Mouse (Mus musculus): ENCODE results near the gene Hoxc11. TPM values are rescaled to one million over a fixed set of nuclear protein-coding genes. Genes with fewer than 3 reads are reported as not detected.

Gene Hoxc11
- total and polyA plus RNA-seq, 3 experiments, result not detected

DNA sequence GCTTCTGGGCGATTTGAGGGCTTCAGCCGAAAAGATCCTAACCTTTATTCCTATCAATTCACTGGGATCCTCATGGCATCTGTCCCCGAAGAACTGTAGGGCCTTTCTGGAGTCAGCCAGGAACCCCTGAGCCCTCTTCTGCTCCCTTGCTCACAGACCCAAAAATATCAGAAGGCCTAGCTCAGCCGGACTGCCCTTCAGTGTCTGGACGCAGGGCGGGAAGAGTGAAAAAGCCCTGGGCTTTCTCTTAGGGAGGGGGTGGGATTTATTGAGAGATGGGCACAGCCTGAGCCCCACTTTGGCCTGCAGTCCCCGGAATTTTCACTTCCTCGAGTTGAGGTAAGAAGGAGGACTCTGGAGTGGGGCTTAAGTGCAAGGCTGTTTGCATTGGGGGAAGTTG, 9.0 kb downstream of the Hoxc11 start:
- H3K79me2 ChIP-seq (ENCODE audit: control insufficient read depth, insufficient read depth, low read length, poor library complexity), result peaks cover 15% of the 10 kb centered on the region
- no peak overlapping the region for H3K27ac ChIP-seq (ENCODE audit: control insufficient read depth, low read depth, low read length)
- H3K9me3 ChIP-seq (replicated peaks; ENCODE audit: insufficient read depth, low read length), result no peaks in the 10 kb centered on the region
- H3K4me1 ChIP-seq (ENCODE audit: control insufficient read depth in 1 of 2, insufficient read depth in 2 of 2, low read length in 2 of 2), result peaks cover under 1 to 4% of the 10 kb centered on the region in 2 experiments; a peak in 1 of 4 replicates
- H3K27me3 ChIP-seq (ENCODE audit: control insufficient read depth in 1 of 2, insufficient read depth in 2 of 2, low read length in 2 of 2), result peaks cover 26 to 46% of the 10 kb centered on the region in 2 experiments
- no peak for TF ChIP-seq ETS1 (IDR thresholded peaks at IDR 0.05; ENCODE audit: low read depth, low read length)
- no peak for TF ChIP-seq ZMIZ1 (IDR thresholded peaks at IDR 0.05; ENCODE audit: low read depth, low read length)
- no peak for TF ChIP-seq POLR2AphosphoS5 (IDR thresholded peaks at IDR 0.05; ENCODE audit: borderline replicate concordance, low read depth, low read length)
- TF ChIP-seq CHD1 (IDR thresholded peaks at IDR 0.05; ENCODE audit: low read depth, low read length), result no peak
- no peak for TF ChIP-seq E2F4 (IDR thresholded peaks at IDR 0.05; ENCODE audit: borderline replicate concordance, low read depth, low read length)
- TF ChIP-seq TBP (IDR thresholded peaks at IDR 0.05; ENCODE audit: low read depth, low read length), result no peak
- no peak for TF ChIP-seq POLR2AphosphoS2 (IDR thresholded peaks at IDR 0.05; ENCODE audit: low read length)
- TF ChIP-seq SMC3 (IDR thresholded peaks at IDR 0.05; ENCODE audit: low read depth, low read length), result no peak
- TF ChIP-seq RCOR1 (IDR thresholded peaks at IDR 0.05; ENCODE audit: low read depth, low read length), result no peak
- no peak for TF ChIP-seq ELF1 (IDR thresholded peaks at IDR 0.05; ENCODE audit: low read depth, low read length)
- TF ChIP-seq UBTF (IDR thresholded peaks at IDR 0.05; ENCODE audit: borderline replicate concordance, insufficient read depth, low read depth, low read length), result no peak
- TF ChIP-seq RAD21 (IDR thresholded peaks at IDR 0.05; ENCODE audit: low read depth, low read length), result no peak
- TF ChIP-seq HCFC1 (IDR thresholded peaks at IDR 0.05; ENCODE audit: low read depth, low read length), result no peak
- no peak for TF ChIP-seq KAT2A (conservative IDR thresholded peaks at IDR 0.05; ENCODE audit: low read depth, low read length)
- no peak for TF ChIP-seq NRF1 (IDR thresholded peaks at IDR 0.05; ENCODE audit: insufficient read depth, low read depth, low read length, poor library complexity, severe bottlenecking)
- TF ChIP-seq MEF2A (IDR thresholded peaks at IDR 0.05; ENCODE audit: extremely low read depth, insufficient replicate concordance, low read depth, low read length, poor library complexity, severe bottlenecking), result no peak
- H3K36me3 ChIP-seq (ENCODE audit: control insufficient read depth in 1 of 2, insufficient read depth in 2 of 2, low read length in 2 of 2), result no peaks in the 10 kb centered on the region; a peak in 2 of 4 replicates
- H3K9ac ChIP-seq (ENCODE audit: control insufficient read depth, low read depth, low read length, poor library complexity, severe bottlenecking), result no peak overlapping the region
- no peak overlapping the region for H3K4me3 ChIP-seq (ENCODE audit: control insufficient read depth in 1 of 2, insufficient read depth in 1 of 2, low read depth in 2 of 2, low read length in 2 of 2)
- DNase-seq (ENCODE audit: low read depth, low spot score), result no peak

- Histone ChIP-seq H3K79me2 (ENCODE audit: control insufficient read depth, insufficient read depth, low read length, poor library complexity) (peaks cover 21% of the 10 kb centered on the region), H3K4me3 (ENCODE audit: control insufficient read depth in 1 of 2, insufficient read depth in 1 of 2, low read depth in 2 of 2, low read length in 2 of 2) (no peak overlapping the region), H3K9me3 (replicated peaks; ENCODE audit: insufficient read depth, low read length) (no peaks in the 10 kb centered on the region), H3K27ac (ENCODE audit: control insufficient read depth, low read depth, low read length) (no peak overlapping the region), H3K4me1 (ENCODE audit: control insufficient read depth in 1 of 2, insufficient read depth in 2 of 2, low read length in 2 of 2) (peaks cover 2 to 10% of the 10 kb centered on the region in 2 experiments; a peak in 3 of 4 replicates), H3K36me3 (ENCODE audit: control insufficient read depth in 1 of 2, insufficient read depth in 2 of 2, low read length in 2 of 2) (peaks cover 0 to 6% of the 10 kb centered on the region in 2 experiments; a peak in 2 of 4 replicates), H3K9ac (ENCODE audit: control insufficient read depth, low read depth, low read length, poor library complexity, severe bottlenecking) (no peak overlapping the region), H3K27me3 (ENCODE audit: control insufficient read depth in 1 of 2, insufficient read depth in 2 of 2, low read length in 2 of 2) (peaks cover 24 to 39% of the 10 kb centered on the region in 2 experiments)
- DNase-seq (ENCODE audit: low read depth, low spot score), result no peak
- TF ChIP-seq TAL1 (IDR thresholded peaks at IDR 0.05; ENCODE audit: low read length) (no peak), ZC3H11A (IDR thresholded peaks at IDR 0.05; ENCODE audit: low read depth, low read length) (no peak), MAZ (IDR thresholded peaks at IDR 0.05; ENCODE audit: low read depth, low read length) (no peak), HCFC1 (IDR thresholded peaks at IDR 0.05; ENCODE audit: low read depth, low read length) (no peak), MYC (IDR thresholded peaks at IDR 0.05; ENCODE audit: low read depth, low read length) (no peak), NELFE (IDR thresholded peaks at IDR 0.05; ENCODE audit: low read depth, low read length) (no peak), ZMIZ1 (IDR thresholded peaks at IDR 0.05; ENCODE audit: low read depth, low read length) (no peak), KAT2A (conservative IDR thresholded peaks at IDR 0.05; ENCODE audit: low read depth, low read length) (no peak), MAX (IDR thresholded peaks at IDR 0.05; ENCODE audit: low read length) (no peak)
Measured at GRCm38 (mm10) chr15:102963671-102964640, 9.7 kb downstream of the Hoxc11 start.
